Mouse (Mus musculus) stomach, postnatal 0 days (tissue): ENCODE results near the gene Saa1. TPM values are rescaled to one million over a fixed set of nuclear protein-coding genes. Genes with fewer than 3 reads are reported as not detected.
A peak's percentile ranks its signal among the peaks of the same experiment; 100 is the strongest.
"Not testable (repeated sequence)": the region's sequence is repeated elsewhere in the genome, so short reads cannot be mapped to it uniquely, and the experiment has no call there.

Source experiments
- ATAC-seq: fragments of 200-750 bp; cut with Nextera tagmentation; 2 replicates; pipeline ENCODE4 v1.8.0; 2017; ENCODE audit not compliant: low FRiP score, low TSS enrichment
- DNase-seq: peaks from one replicate; pipeline ENCODE4 v3.0.0-alpha.2; 2016; ENCODE audit warnings: low spot score
- H3K27ac ChIP-seq: fragments of 300-500 bp; sonication (generic); replicated peaks from 2 replicates; pipeline ENCODE4 v1.5.1; 2014; ENCODE audit warnings: mild to moderate bottlenecking, control low read depth
- H3K27me3 ChIP-seq: fragments of 300-500 bp; sonication (generic); 2 replicates; pipeline ENCODE4 v1.6.1; 2014; ENCODE audit warnings: low read length; ENCODE audit not compliant: control insufficient read depth, insufficient read depth
- H3K36me3 ChIP-seq: fragments of 300-500 bp; sonication (generic); 2 replicates; pipeline ENCODE4 v1.6.1; 2014; ENCODE audit warnings: low read length, mixed read lengths; ENCODE audit not compliant: control insufficient read depth, insufficient read depth
- H3K4me1 ChIP-seq: fragments of 300-500 bp; sonication (generic); replicated peaks from 2 replicates; pipeline ENCODE4 v1.6.1; 2014; ENCODE audit warnings: antibody characterized with exemption; ENCODE audit not compliant: control insufficient read depth, insufficient read depth
- H3K4me2 ChIP-seq: fragments of 300-500 bp; sonication (generic); replicated peaks from 2 replicates; pipeline ENCODE4 v1.6.1; 2014; ENCODE audit warnings: low read depth, mild to moderate bottlenecking, control low read depth, moderate library complexity
- H3K4me3 ChIP-seq: fragments of 300-500 bp; sonication (generic); 2 replicates; pipeline ENCODE4 v1.5.1; 2014; ENCODE audit warnings: low read depth, low read length, control low read depth
- H3K9ac ChIP-seq: fragments of 300-500 bp; sonication (generic); 2 replicates; pipeline ENCODE4 v1.6.1; 2014; ENCODE audit warnings: mild to moderate bottlenecking, low read length, control low read depth, mixed read lengths
- H3K9me3 ChIP-seq: fragments of 300-500 bp; sonication (generic); 2 replicates; pipeline ENCODE4 v1.6.1; 2016; ENCODE audit warnings: low read length; ENCODE audit not compliant: control insufficient read depth
- CTCF ChIP-seq: IDR thresholded peaks from 2 replicates; pipeline ENCODE4 v1.5.1; 2016; ENCODE audit warnings: antibody characterized with exemption, low read depth, mild to moderate bottlenecking, moderate library complexity
- EP300 ChIP-seq: optimal IDR thresholded peaks from 2 replicates; pipeline ENCODE3; 2016; ENCODE audit warnings: antibody characterized with exemption
- WGBS: fragments of 180-500 bp; shearing (Covaris S2); extraction: QIAGEN DNeasy Blood & Tissue Kit; methylation state at CpG from one replicate; pipeline ENCODE4 v1.1.7; 2014; 5-methylcytosine and 5-hydroxymethylcytosine counted together
- polyA plus RNA-seq: library from polyadenylated mRNA; unstranded; fragments of >200 nt; fragmentation: Nextera tagmentation; extraction: Ambion mirVana; gene quantifications from 2 replicates; pipeline ENCODE4 v1.2.1, GENCODE M21; 2015

Gene Saa1
- polyA plus RNA-seq, result 0.13 and 0.33 TPM in 2 replicates

GRCm38 (mm10) chr7:46742880-46743279, at the start of gene Saa1:
Gene Saa1, minus strand, starts transcription at chr7:46742980.
- not testable (repeated sequence) for ATAC-seq, H3K4me3 ChIP-seq
- 60% methylated on average over 3 of the region's 3 CpGs for WGBS

GRCm38 (mm10) chr7:46789177-46789849, 46.5 kb upstream of the Saa1 start:
- Histone ChIP-seq H3K4me3 (no peak overlapping the region), H3K36me3 (peaks cover 11% of the 10 kb centered on the region), H3K9ac (no peak overlapping the region), H3K27me3 (no peaks in the 10 kb centered on the region), H3K4me1 (no peaks in the 10 kb centered on the region), H3K27ac (no peak overlapping the region), H3K4me2 (no peak overlapping the region), H3K9me3 (no peaks in the 10 kb centered on the region)
- DNase-seq (no peak), ATAC-seq (no peak)
- TF ChIP-seq EP300 (no peak), CTCF (no peak)
- 87% methylated on average over 5 of the region's 5 CpGs for WGBS

More at GRCm38 (mm10) chr7:46742880-46743279, at the start of gene Saa1:
- not testable (repeated sequence) for H3K36me3 ChIP-seq, H3K4me2 ChIP-seq, H3K9me3 ChIP-seq, H3K9ac ChIP-seq, H3K4me1 ChIP-seq, DNase-seq, H3K27ac ChIP-seq, H3K27me3 ChIP-seq

GRCm38 (mm10) chr7:46770706-46771105, 27.9 kb upstream of the Saa1 start:
- ATAC-seq (0 out of 2 replicates have a peak, but pooled peaks have one; percentile 26), DNase-seq (peak; percentile 73)
- WGBS, result 56% methylated on average over 4 of the region's 4 CpGs
- H3K27ac ChIP-seq, result no peak overlapping the region
- H3K9ac ChIP-seq, result no peak overlapping the region
- no peaks in the 10 kb centered on the region for H3K9me3 ChIP-seq
- no peak overlapping the region for H3K4me3 ChIP-seq
- TF ChIP-seq CTCF, result peak; percentile 98
- no peak for TF ChIP-seq EP300
- no peak overlapping the region for H3K4me2 ChIP-seq
- H3K4me1 ChIP-seq, result no peaks in the 10 kb centered on the region
- H3K27me3 ChIP-seq, result no peaks in the 10 kb centered on the region
- peaks cover 21% of the 10 kb centered on the region for H3K36me3 ChIP-seq

GRCm38 (mm10) chr7:46768451-46768850, 25.7 kb upstream of the Saa1 start:
- peaks cover 21% of the 10 kb centered on the region for H3K36me3 ChIP-seq
- TF ChIP-seq EP300 (no peak), CTCF (no peak)
- H3K9ac ChIP-seq, result no peak overlapping the region
- ATAC-seq, result no peak
- no peaks in the 10 kb centered on the region for H3K9me3 ChIP-seq
- H3K4me3 ChIP-seq, result no peak overlapping the region
- no peaks in the 10 kb centered on the region for H3K4me1 ChIP-seq
- DNase-seq, result no peak
- H3K4me2 ChIP-seq, result no peak overlapping the region
- 95% methylated on average over 7 of the region's 7 CpGs for WGBS
- H3K27ac ChIP-seq, result no peak overlapping the region
- no peaks in the 10 kb centered on the region for H3K27me3 ChIP-seq

GRCm38 (mm10) chr7:46767371-46767770, 24.6 kb upstream of the Saa1 start:
- no peak for ATAC-seq
- Histone ChIP-seq H3K27ac (no peak overlapping the region), H3K9me3 (no peaks in the 10 kb centered on the region), H3K9ac (no peak overlapping the region), H3K4me2 (no peak overlapping the region), H3K36me3 (peaks cover 21% of the 10 kb centered on the region), H3K4me3 (no peak overlapping the region), H3K27me3 (no peaks in the 10 kb centered on the region), H3K4me1 (no peaks in the 10 kb centered on the region)
- no peak for DNase-seq
- TF ChIP-seq CTCF (no peak), EP300 (no peak)

- no peak overlapping the region for H3K9ac ChIP-seq
- no peaks in the 10 kb centered on the region for H3K4me1 ChIP-seq
- H3K27ac ChIP-seq, result no peak overlapping the region
- H3K27me3 ChIP-seq, result no peaks in the 10 kb centered on the region
- H3K9me3 ChIP-seq, result no peaks in the 10 kb centered on the region
- 88% methylated on average over 8 of the region's 8 CpGs for WGBS
- ATAC-seq, result no peak
- H3K4me3 ChIP-seq, result no peak overlapping the region
- DNase-seq, result no peak
- peaks cover 24% of the 10 kb centered on the region for H3K36me3 ChIP-seq
- no peak for TF ChIP-seq CTCF
- no peak for TF ChIP-seq EP300
- no peak overlapping the region for H3K4me2 ChIP-seq
Measured at GRCm38 (mm10) chr7:46764672-46765071, 21.9 kb upstream of the Saa1 start.
